Mouse (Mus musculus): Measurements from ENCODE around the gene Pram1. TPM values are rescaled to one million over a fixed set of nuclear protein-coding genes. Genes with fewer than 3 reads are reported as not detected.
"Not testable (repeated sequence)": the region's sequence is repeated elsewhere in the genome, so short reads cannot be mapped to it uniquely, and the experiment has no call there.

Gene Pram1
- 0.63 and 0.76 TPM in 2 replicates for polyA plus RNA-seq (2015; fragmentation: Nextera tagmentation; extraction: Ambion mirVana)

- Histone ChIP-seq H3K36me3 (peaks cover 10% of the 10 kb centered on the region; the same call in 1 of the 2 replicates), H3K27me3 (no peaks in the 10 kb centered on the region), H3K4me2 (no peak within 1 kb of the TSS), H3K9ac (no peak within 1 kb of the TSS), H3K9me3 (replicated peaks) (no peaks in the 10 kb centered on the region), H3K4me1 (replicated peaks) (peaks cover 27% of the 10 kb centered on the region), H3K4me3 (replicated peaks) (no peak within 1 kb of the TSS), H3K27ac (no peak within 1 kb of the TSS)
- no peak for DNase-seq
- ATAC-seq (ENCODE audit: low read depth): no peak
- 46% methylated on average over 4 of the region's 4 CpGs for WGBS (ENCODE audit: insufficient replicate concordance)
Measured at GRCm38 (mm10) chr17:33637516-33638276, at the start of gene Pram1. Gene Pram1 (plus strand): TSS chr17:33638056.

GRCm38 (mm10) chr17:33597271-33597670 lies 40.6 kb upstream of the Pram1 start:
- Histone ChIP-seq H3K4me3 (replicated peaks) (no peak overlapping the region), H3K9ac (no peak overlapping the region), H3K27me3 (no peaks in the 10 kb centered on the region)

GRCm38 (mm10) chr17:33598506-33598905 lies 39.4 kb upstream of the Pram1 start:
- Histone ChIP-seq H3K36me3 (0 out of 2 replicates have a peak, but pooled peaks cover 5% of the 10 kb centered on the region), H3K4me2 (no peak overlapping the region), H3K27me3 (no peaks in the 10 kb centered on the region), H3K9me3 (replicated peaks) (peaks cover 6% of the 10 kb centered on the region), H3K4me1 (replicated peaks) (no peaks in the 10 kb centered on the region), H3K27ac (no peak overlapping the region), H3K4me3 (replicated peaks) (no peak overlapping the region), H3K9ac (no peak overlapping the region)
- DNase-seq (no peak), ATAC-seq (ENCODE audit: low read depth) (no peak)
- whole genome bisulfite sequencing (ENCODE audit: insufficient replicate concordance): 79% methylated on average over 5 of the region's 5 CpGs

More at GRCm38 (mm10) chr17:33597271-33597670, 40.6 kb upstream of the Pram1 start:
- peaks cover 6% of the 10 kb centered on the region for H3K9me3 ChIP-seq (replicated peaks)
- H3K36me3 ChIP-seq: 0 out of 2 replicates have a peak, but pooled peaks cover 5% of the 10 kb centered on the region
- no peaks in the 10 kb centered on the region for H3K4me1 ChIP-seq (replicated peaks)
- no peak for ATAC-seq (ENCODE audit: low read depth)
- no peak overlapping the region for H3K4me2 ChIP-seq
- no peak for DNase-seq
- no peak overlapping the region for H3K27ac ChIP-seq

GRCm38 (mm10) chr17:33599836-33600475 lies 37.9 kb upstream of the Pram1 start:
- Histone ChIP-seq H3K27ac (no peak overlapping the region), H3K36me3 (0 out of 2 replicates have a peak, but pooled peaks cover 5% of the 10 kb centered on the region), H3K9me3 (replicated peaks) (peaks cover 6% of the 10 kb centered on the region), H3K4me2 (no peak overlapping the region), H3K27me3 (no peaks in the 10 kb centered on the region), H3K9ac (no peak overlapping the region), H3K4me3 (replicated peaks) (no peak overlapping the region), H3K4me1 (replicated peaks) (peaks cover 4% of the 10 kb centered on the region; the same call in 1 of the 2 replicates)
- ATAC-seq (ENCODE audit: low read depth) (no peak), DNase-seq (no peak)
- WGBS (ENCODE audit: insufficient replicate concordance): 80% methylated on average over 8 of the region's 8 CpGs

- 66% methylated on average over 3 of the region's 3 CpGs for WGBS (ENCODE audit: insufficient replicate concordance)
- Histone ChIP-seq H3K9ac (no peak overlapping the region), H3K4me1 (replicated peaks) (peaks cover 4% of the 10 kb centered on the region; the same call in 1 of the 2 replicates), H3K4me3 (replicated peaks) (no peak overlapping the region), H3K4me2 (no peak overlapping the region), H3K36me3 (0 out of 2 replicates have a peak, but pooled peaks cover 5% of the 10 kb centered on the region), H3K9me3 (replicated peaks) (peaks cover 6% of the 10 kb centered on the region), H3K27me3 (no peaks in the 10 kb centered on the region), H3K27ac (no peak overlapping the region)
- DNase-seq: no peak
- no peak for ATAC-seq (ENCODE audit: low read depth)
Measured at GRCm38 (mm10) chr17:33600831-33601230, 37.0 kb upstream of the Pram1 start.

GRCm38 (mm10) chr17:33601947-33602346 lies 35.9 kb upstream of the Pram1 start:
- Histone ChIP-seq H3K4me1 (replicated peaks) (peaks cover 16% of the 10 kb centered on the region), H3K36me3 (0 out of 2 replicates have a peak, but pooled peaks cover 5% of the 10 kb centered on the region), H3K9ac (no peak overlapping the region), H3K27ac (no peak overlapping the region), H3K4me3 (replicated peaks) (no peak overlapping the region), H3K9me3 (replicated peaks) (peaks cover 6% of the 10 kb centered on the region), H3K27me3 (no peaks in the 10 kb centered on the region), H3K4me2 (no peak overlapping the region)
- ATAC-seq (ENCODE audit: low read depth) (no peak), DNase-seq (no peak)
- WGBS (ENCODE audit: insufficient replicate concordance): 77% methylated on average over 12 of the region's 12 CpGs

- Histone ChIP-seq H3K27ac (peak overlapping the region; percentile 4; the same call in 1 of the 2 replicates), H3K27me3 (no peaks in the 10 kb centered on the region), H3K9ac (peak overlapping the region; percentile 28; the same call in 1 of the 2 replicates), H3K4me1 (replicated peaks) (peaks cover 30% of the 10 kb centered on the region), H3K36me3 (no peaks in the 10 kb centered on the region), H3K4me3 (replicated peaks) (no peak overlapping the region), H3K9me3 (replicated peaks) (no peaks in the 10 kb centered on the region), H3K4me2 (0 out of 2 replicates have a peak overlapping the region, but pooled peaks have one; percentile 20)
- peak; percentile 35 for DNase-seq
- WGBS (ENCODE audit: insufficient replicate concordance): 12% methylated on average over 2 of the region's 2 CpGs
- ATAC-seq (ENCODE audit: low read depth): peak; percentile 91
Measured at GRCm38 (mm10) chr17:33607273-33607672, 30.6 kb upstream of the Pram1 start.

- H3K9me3 ChIP-seq (replicated peaks): no peaks in the 10 kb centered on the region
- no peaks in the 10 kb centered on the region for H3K36me3 ChIP-seq
- no peak overlapping the region for H3K27ac ChIP-seq
- no peak overlapping the region for H3K9ac ChIP-seq
- no peak overlapping the region for H3K4me2 ChIP-seq
- no peak overlapping the region for H3K4me3 ChIP-seq (replicated peaks)
- 71% methylated on average over 7 of the region's 7 CpGs for WGBS (ENCODE audit: insufficient replicate concordance)
- no peaks in the 10 kb centered on the region for H3K27me3 ChIP-seq
- no peak for ATAC-seq (ENCODE audit: low read depth)
- H3K4me1 ChIP-seq (replicated peaks): peaks cover 26% of the 10 kb centered on the region
- no peak for DNase-seq
Measured at GRCm38 (mm10) chr17:33610548-33610947, 27.3 kb upstream of the Pram1 start.

- not testable (repeated sequence) for H3K4me2 ChIP-seq; ATAC-seq (ENCODE audit: low read depth); H3K4me1 ChIP-seq (replicated peaks); H3K36me3 ChIP-seq; H3K4me3 ChIP-seq (replicated peaks); DNase-seq; H3K9ac ChIP-seq; H3K27me3 ChIP-seq; H3K9me3 ChIP-seq (replicated peaks); H3K27ac ChIP-seq
- 67% methylated on average over 5 of the region's 5 CpGs for WGBS (ENCODE audit: insufficient replicate concordance)
Measured at GRCm38 (mm10) chr17:33613726-33614125, 24.1 kb upstream of the Pram1 start.

GRCm38 (mm10) chr17:33627281-33627680 lies 10.6 kb upstream of the Pram1 start:
- Histone ChIP-seq H3K27ac (no peak overlapping the region), H3K9me3 (replicated peaks) (no peaks in the 10 kb centered on the region), H3K9ac (no peak overlapping the region), H3K27me3 (no peaks in the 10 kb centered on the region), H3K4me2 (no peak overlapping the region), H3K36me3 (peaks cover 22% of the 10 kb centered on the region), H3K4me1 (replicated peaks) (peaks cover 33% of the 10 kb centered on the region), H3K4me3 (replicated peaks) (no peak overlapping the region)
- no peak for DNase-seq
- 73% methylated on average over 3 of the region's 3 CpGs for WGBS (ENCODE audit: insufficient replicate concordance)
- ATAC-seq (ENCODE audit: low read depth): no peak

- Histone ChIP-seq H3K4me1 (replicated peaks) (peaks cover 33% of the 10 kb centered on the region), H3K4me3 (replicated peaks) (peak within 1 kb of the TSS; percentile 70), H3K9me3 (replicated peaks) (no peaks in the 10 kb centered on the region), H3K9ac (peak within 1 kb of the TSS; percentile 78), H3K27me3 (no peaks in the 10 kb centered on the region), H3K27ac (peak within 1 kb of the TSS; percentile 95), H3K4me2 (peak within 1 kb of the TSS; percentile 91), H3K36me3 (peaks cover 22% of the 10 kb centered on the region)
- ATAC-seq (ENCODE audit: low read depth) (peak; percentile 98), DNase-seq (peak; percentile 91)
- 2% methylated on average over 35 of the region's 35 CpGs for WGBS (ENCODE audit: insufficient replicate concordance)
Measured at GRCm38 (mm10) chr17:33628621-33629486, 9.0 kb upstream of the Pram1 start, which contains the start of gene Zfp414. Gene Zfp414 (plus strand): TSS chr17:33629090.

All from liver, embryonic 13.5 days (tissue).